Mouse (Mus musculus): ENCODE results near the gene Myl12a.
A peak's percentile ranks its signal among the peaks of the same experiment; 100 is the strongest.
"Not testable (repeated sequence)": the region's sequence is repeated elsewhere in the genome, so short reads cannot be mapped to it uniquely, and the experiment has no call there.

Gene Myl12a

GRCm38 (mm10) chr17:70986831-70987660, 15.6 kb downstream of the Myl12a start:
- DNase-seq, result no peak

GRCm38 (mm10) chr17:70986355-70986740, 16.3 kb downstream of the Myl12a start:
- DNase-seq, result no peak

GRCm38 (mm10) chr17:70985501-70986354, 16.9 kb downstream of the Myl12a start:
- no peak for DNase-seq

GRCm38 (mm10) chr17:70979345-70980223, 23.1 kb downstream of the Myl12a start:
- no peak for DNase-seq

- no peak for DNase-seq
Observed at GRCm38 (mm10) chr17:70977799-70978198, 24.9 kb downstream of the Myl12a start.

- DNase-seq, result not testable (repeated sequence)
Observed at GRCm38 (mm10) chr17:70974065-70974464, 28.6 kb downstream of the Myl12a start.

GRCm38 (mm10) chr17:70973398-70973797, 29.3 kb downstream of the Myl12a start:
- DNase-seq, result no peak

GRCm38 (mm10) chr17:70971206-70971605, 31.5 kb downstream of the Myl12a start:
- DNase-seq, result no peak

- no peak for DNase-seq
Observed at GRCm38 (mm10) chr17:70968606-70969191, 34.0 kb downstream of the Myl12a start.

- no peak for DNase-seq
Observed at GRCm38 (mm10) chr17:70967646-70968045, 35.0 kb downstream of the Myl12a start.

- no peak for DNase-seq
Observed at GRCm38 (mm10) chr17:70967191-70967590, 35.5 kb downstream of the Myl12a start.

- DNase-seq, result no peak
Observed at GRCm38 (mm10) chr17:70966126-70966525, 36.6 kb downstream of the Myl12a start.

- no peak for DNase-seq
Observed at GRCm38 (mm10) chr17:70965281-70965680, 37.4 kb downstream of the Myl12a start.

- peak; percentile 81 for DNase-seq
Observed at GRCm38 (mm10) chr17:70963546-70963945, 39.1 kb downstream of the Myl12a start.

- DNase-seq, result no peak
Observed at GRCm38 (mm10) chr17:70951266-70951665, 51.4 kb downstream of the Myl12a start.

- no peak for DNase-seq
Observed at GRCm38 (mm10) chr17:70949171-70949570, 53.5 kb downstream of the Myl12a start.

- DNase-seq, result no peak
Observed at GRCm38 (mm10) chr17:70948721-70949120, 54.0 kb downstream of the Myl12a start.

- DNase-seq, result no peak
Observed at GRCm38 (mm10) chr17:70943779-70944178, 58.9 kb downstream of the Myl12a start.
